Mouse (Mus musculus) R1 (cell line): ENCODE data around the gene Ms4a3.

Experiments
- DNase-seq: peaks from one replicate; pipeline ENCODE4 v3.0.0-alpha.2; 2018; ENCODE audit warnings: low read depth, low spot score

Ms4a3 gene

GRCm38 (mm10) chr19:11589205-11589604 is 51.4 kb downstream of the Ms4a3 start:
- no peak for DNase-seq
